Mouse (Mus musculus) midbrain, embryonic 10.5 days (tissue): ENCODE measurements around the gene Aacs. TPM values are rescaled to one million over a fixed set of nuclear protein-coding genes. Genes with fewer than 3 reads are reported as not detected.

Experiments used
- DNase-seq: peaks from one replicate; pipeline ENCODE4 v3.0.0-alpha.2; 2017; ENCODE audit warnings: low spot score
- H3K27ac ChIP-seq: fragments of 300-500 bp; sonication (generic); replicated peaks from 2 replicates; pipeline ENCODE4 v1.5.1; 2016; ENCODE audit warnings: mild to moderate bottlenecking
- H3K27me3 ChIP-seq: fragments of 300-500 bp; sonication (generic); 2 replicates; pipeline ENCODE4 v1.6.1; 2016; ENCODE audit warnings: low read depth, mild to moderate bottlenecking; ENCODE audit not compliant: poor library complexity, severe bottlenecking
- H3K36me3 ChIP-seq: fragments of 300-500 bp; sonication (generic); 2 replicates; pipeline ENCODE4 v1.6.1; 2016; ENCODE audit warnings: mild to moderate bottlenecking, moderate library complexity
- H3K4me1 ChIP-seq: fragments of 300-500 bp; sonication (generic); 2 replicates; pipeline ENCODE4 v1.6.1; 2016
- H3K4me3 ChIP-seq: fragments of 300-500 bp; sonication (generic); 2 replicates; pipeline ENCODE4 v1.5.1; 2016; ENCODE audit warnings: mild to moderate bottlenecking, moderate library complexity
- H3K9me3 ChIP-seq: fragments of 300-500 bp; sonication (generic); replicated peaks from 2 replicates; pipeline ENCODE4 v1.6.1; 2016; ENCODE audit warnings: mild to moderate bottlenecking
- WGBS: fragments of 180-500 bp; shearing (Covaris S2); methylation state at CpG from one replicate; pipeline ENCODE4 v1.1.7; 2016; 5-methylcytosine and 5-hydroxymethylcytosine counted together
- polyA plus RNA-seq: library from polyadenylated mRNA; unstranded; fragments of >200 nt; fragmentation: Nextera tagmentation; extraction: Ambion mirVana; gene quantifications from 2 replicates; pipeline ENCODE4 v1.2.1, GENCODE M21; 2016

The Aacs gene
- polyA plus RNA-seq, 1 experiment from 2014 or later = 63.9 TPM

DNA sequence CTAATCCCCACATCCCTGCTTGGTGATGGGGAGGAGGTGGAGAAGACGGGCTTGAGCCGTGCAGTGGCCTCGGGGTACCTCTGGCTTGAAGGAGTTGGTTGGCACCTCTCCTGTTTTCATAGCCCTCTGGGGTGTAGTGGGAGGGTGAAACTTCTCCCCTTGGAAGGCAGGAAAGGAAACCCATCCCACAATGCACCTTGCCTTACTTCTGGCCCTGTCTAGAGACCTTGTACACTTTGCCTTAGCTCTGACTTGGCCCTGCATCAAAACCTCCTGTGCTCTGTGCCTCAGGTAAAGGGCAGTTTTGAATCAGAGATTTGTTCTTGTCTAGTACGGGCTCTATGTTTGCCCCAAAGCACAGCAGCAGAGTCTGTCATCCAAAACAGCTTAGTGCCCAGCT, 4.9 kb upstream of the Aacs start:
- Histone ChIP-seq H3K36me3 (no peaks in the 10 kb centered on the region), H3K27me3 (no peaks in the 10 kb centered on the region; the same call in 1 of the 2 replicates), H3K27ac (0 out of 2 replicates have a peak overlapping the region, but pooled peaks have one; percentile 33), H3K4me1 (peaks cover 6% of the 10 kb centered on the region; the same call in 1 of the 2 replicates), H3K4me3 (no peak overlapping the region), H3K9me3 (no peaks in the 10 kb centered on the region)
- no peak for DNase-seq
- 88% methylated on average over 4 of the region's 4 CpGs for WGBS

DNA sequence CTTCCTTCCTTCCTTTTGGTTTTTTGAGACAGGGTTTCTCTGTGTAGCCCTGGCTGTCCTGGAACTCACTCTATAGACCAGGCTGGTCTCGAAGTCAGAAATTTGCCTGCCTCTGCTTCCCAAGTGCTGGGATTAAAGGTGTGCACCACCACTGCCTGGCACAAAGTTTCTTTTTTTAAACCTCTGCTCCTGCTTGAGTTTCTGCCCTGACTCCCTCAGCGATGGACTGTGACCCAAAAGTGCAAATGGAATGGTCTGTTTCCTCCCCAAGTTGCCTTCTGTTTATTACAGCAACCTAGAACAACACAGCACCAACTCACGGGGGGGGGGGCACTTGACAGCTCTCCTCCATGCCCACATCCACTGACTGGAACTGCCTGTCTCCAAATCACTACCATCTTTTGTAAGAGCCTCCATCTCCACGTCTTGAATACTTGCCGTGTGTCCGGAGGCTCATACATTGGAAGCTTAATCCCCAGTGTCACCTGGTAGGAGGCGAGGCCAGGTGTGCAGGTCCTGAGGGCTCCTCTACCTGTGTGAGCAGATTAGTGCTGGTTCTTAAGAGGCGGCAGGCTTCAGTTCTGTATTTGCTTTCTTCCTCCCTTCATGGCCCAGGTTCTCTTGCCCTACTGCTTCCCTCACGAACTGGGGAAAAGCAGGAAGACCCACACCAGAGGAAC, 2.7 kb upstream of the Aacs start:
- Histone ChIP-seq H3K36me3 (no peaks in the 10 kb centered on the region), H3K27ac (no peak overlapping the region), H3K4me3 (no peak overlapping the region), H3K27me3 (no peaks in the 10 kb centered on the region; the same call in 1 of the 2 replicates), H3K9me3 (no peaks in the 10 kb centered on the region), H3K4me1 (peaks cover 28% of the 10 kb centered on the region)
- DNase-seq = no peak
- 80% methylated on average over 9 of the region's 9 CpGs for WGBS

DNA sequence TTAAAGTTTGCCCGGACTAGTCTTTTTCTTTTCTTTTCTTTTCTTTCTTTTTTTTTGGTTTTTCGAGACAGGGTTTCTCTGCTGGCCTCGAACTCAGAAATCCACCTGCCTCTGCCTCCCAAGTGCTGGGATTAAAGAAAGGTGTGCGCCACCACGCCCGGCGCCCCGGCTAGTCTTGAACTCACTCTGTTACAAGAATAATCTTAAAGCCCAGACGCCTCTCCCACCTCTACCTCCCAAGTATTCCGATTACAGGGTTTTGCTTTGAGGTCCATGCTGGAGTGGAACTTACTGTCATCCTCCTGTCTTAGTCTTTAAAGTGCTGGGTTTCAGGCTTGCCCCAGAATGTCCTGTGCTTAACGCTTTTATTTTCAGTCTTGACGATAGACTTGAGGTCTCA, 584 bp upstream of the Aacs start:
- no peaks in the 10 kb centered on the region for H3K9me3 ChIP-seq
- peak overlapping the region; percentile 87 for H3K27ac ChIP-seq
- no peak for DNase-seq
- no peaks in the 10 kb centered on the region; the same call in 1 of the 2 replicates for H3K27me3 ChIP-seq
- peaks cover 14% of the 10 kb centered on the region for H3K36me3 ChIP-seq
- 58% methylated on average over 12 of the region's 12 CpGs for WGBS
- peaks cover 41% of the 10 kb centered on the region for H3K4me1 ChIP-seq
- H3K4me3 ChIP-seq = peak overlapping the region; percentile 95

DNA sequence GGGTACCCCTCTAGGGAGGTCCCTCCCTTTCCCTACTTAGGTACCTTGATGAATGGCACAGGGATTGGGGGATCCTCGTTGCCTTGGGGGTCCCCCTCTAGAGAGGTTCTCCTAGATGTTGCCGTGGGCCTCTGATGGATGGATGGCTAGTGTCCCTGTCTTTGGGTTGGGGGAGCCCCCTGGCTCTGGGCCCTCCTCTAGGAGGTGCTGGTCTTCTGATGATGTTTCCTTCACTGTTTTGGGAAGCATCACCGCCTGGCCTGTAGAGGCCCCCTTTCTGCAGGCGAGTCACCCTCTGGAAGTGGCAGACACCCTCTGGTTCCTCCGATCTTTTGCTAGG, 642 bp downstream of the Aacs start:
- Histone ChIP-seq H3K27me3 (no peaks in the 10 kb centered on the region; the same call in 1 of the 2 replicates), H3K9me3 (no peaks in the 10 kb centered on the region), H3K4me3 (peak overlapping the region; percentile 95), H3K36me3 (peaks cover 24% of the 10 kb centered on the region), H3K4me1 (peaks cover 49% of the 10 kb centered on the region), H3K27ac (peak overlapping the region; percentile 87)
- 20% methylated on average over 5 of the region's 5 CpGs for WGBS
- no peak for DNase-seq

DNA sequence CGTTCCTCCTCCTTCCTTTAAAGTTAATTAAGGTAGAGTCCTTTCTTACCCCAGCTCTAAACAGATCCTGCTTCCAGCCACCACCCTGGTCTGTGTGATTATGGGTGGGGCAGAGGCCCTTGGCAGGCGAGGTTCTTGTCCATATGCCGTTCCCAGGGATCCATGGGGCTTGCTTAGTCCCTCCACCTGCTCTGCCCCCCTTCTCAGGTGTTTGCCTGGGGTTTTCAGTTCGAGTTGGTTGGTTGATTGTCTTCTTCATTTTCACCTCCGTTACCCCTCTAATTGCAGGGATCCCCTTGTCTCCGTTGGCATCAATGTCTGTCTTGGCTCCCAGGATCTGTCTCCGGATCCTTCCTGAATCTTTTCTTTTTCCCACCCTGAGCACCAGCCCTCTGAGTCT, 1.2 kb downstream of the Aacs start:
- Histone ChIP-seq H3K4me1 (peaks cover 49% of the 10 kb centered on the region), H3K4me3 (peak overlapping the region; percentile 95), H3K36me3 (peaks cover 28% of the 10 kb centered on the region), H3K9me3 (no peaks in the 10 kb centered on the region), H3K27ac (peak overlapping the region; percentile 87), H3K27me3 (no peaks in the 10 kb centered on the region; the same call in 1 of the 2 replicates)
- 68% methylated on average over 7 of the region's 7 CpGs for WGBS
- no peak for DNase-seq

DNA sequence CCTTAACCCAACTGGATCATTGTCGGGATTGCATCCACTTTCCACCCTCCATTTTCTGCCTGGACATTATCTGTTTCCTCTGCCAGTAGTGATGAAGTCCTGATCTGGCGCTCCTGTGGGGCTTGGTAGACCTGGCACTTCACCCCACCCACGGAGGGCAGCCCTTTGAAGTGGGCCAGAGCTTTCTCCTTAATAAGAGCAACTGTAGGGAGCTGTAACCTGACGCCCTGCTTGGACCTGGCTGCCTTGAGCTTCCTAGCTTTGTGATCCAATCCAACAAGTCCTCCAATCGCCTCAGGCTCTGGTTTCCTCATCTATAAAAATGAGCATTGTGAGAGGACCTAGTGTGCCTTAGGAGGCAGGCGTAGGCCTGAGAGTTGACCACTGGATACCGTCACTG, 1.9 kb downstream of the Aacs start:
- 65% methylated on average over 7 of the region's 7 CpGs for WGBS
- Histone ChIP-seq H3K9me3 (no peaks in the 10 kb centered on the region), H3K4me1 (peaks cover 49% of the 10 kb centered on the region), H3K27ac (0 out of 2 replicates have a peak overlapping the region, but pooled peaks have one; percentile 42), H3K4me3 (peak overlapping the region; percentile 95), H3K27me3 (no peaks in the 10 kb centered on the region; the same call in 1 of the 2 replicates), H3K36me3 (peaks cover 34% of the 10 kb centered on the region)
- no peak for DNase-seq

DNA sequence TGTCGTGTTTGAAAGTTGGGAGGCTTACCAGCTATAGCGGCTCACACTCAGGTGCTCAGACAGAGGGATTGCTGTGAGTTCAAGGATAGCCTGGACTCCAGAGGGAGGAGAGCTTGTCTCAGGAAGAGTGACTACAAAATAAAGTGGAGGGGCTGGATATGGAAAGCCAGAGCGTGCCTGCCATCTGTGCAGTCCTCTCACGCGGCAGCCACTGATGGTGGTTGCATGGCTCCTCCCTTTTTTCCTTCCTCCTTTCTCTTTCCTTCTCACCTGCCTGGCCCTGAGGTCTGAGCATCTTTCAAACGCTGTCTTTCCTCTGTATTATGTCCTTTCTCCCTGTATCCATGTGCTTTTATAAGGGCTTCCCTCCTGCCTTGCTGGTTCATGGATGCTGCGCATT, 2.4 kb downstream of the Aacs start:
- H3K4me3 ChIP-seq = peak overlapping the region; percentile 95; the same call in 1 of the 2 replicates
- peaks cover 49% of the 10 kb centered on the region for H3K4me1 ChIP-seq
- H3K27ac ChIP-seq = no peak overlapping the region

DNA sequence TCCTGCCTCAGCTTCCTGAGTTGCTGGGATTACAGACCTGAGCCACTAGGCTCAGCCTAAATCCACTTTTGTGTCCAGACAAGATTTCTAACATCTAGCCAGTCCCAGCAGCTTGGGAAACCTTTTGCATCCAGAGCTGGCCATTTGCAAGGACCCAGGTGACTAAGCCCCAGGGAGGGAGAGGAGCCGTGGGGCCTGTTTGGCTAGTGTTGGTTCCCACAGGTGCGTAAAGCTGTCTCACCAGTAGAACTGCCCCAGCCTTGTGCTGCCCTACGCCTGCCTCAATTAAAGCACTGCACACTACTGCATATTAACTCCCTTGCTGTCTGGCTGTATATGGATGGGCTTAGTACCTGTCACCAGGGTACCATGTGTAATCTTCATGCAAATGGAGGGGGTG, 3.8 kb downstream of the Aacs start:
- Histone ChIP-seq H3K9me3 (no peaks in the 10 kb centered on the region), H3K4me3 (no peak overlapping the region), H3K27ac (no peak overlapping the region), H3K4me1 (peaks cover 49% of the 10 kb centered on the region), H3K36me3 (peaks cover 50% of the 10 kb centered on the region), H3K27me3 (no peaks in the 10 kb centered on the region)
- 94% methylated on average over 3 of the region's 3 CpGs for WGBS
- DNase-seq = no peak

More for the DNA sequence above, 2.4 kb downstream of the Aacs start:
- WGBS = 87% methylated on average over 7 of the region's 7 CpGs
- no peak for DNase-seq
- H3K27me3 ChIP-seq = no peaks in the 10 kb centered on the region; the same call in 1 of the 2 replicates
- peaks cover 39% of the 10 kb centered on the region for H3K36me3 ChIP-seq
- H3K9me3 ChIP-seq = no peaks in the 10 kb centered on the region

DNA sequence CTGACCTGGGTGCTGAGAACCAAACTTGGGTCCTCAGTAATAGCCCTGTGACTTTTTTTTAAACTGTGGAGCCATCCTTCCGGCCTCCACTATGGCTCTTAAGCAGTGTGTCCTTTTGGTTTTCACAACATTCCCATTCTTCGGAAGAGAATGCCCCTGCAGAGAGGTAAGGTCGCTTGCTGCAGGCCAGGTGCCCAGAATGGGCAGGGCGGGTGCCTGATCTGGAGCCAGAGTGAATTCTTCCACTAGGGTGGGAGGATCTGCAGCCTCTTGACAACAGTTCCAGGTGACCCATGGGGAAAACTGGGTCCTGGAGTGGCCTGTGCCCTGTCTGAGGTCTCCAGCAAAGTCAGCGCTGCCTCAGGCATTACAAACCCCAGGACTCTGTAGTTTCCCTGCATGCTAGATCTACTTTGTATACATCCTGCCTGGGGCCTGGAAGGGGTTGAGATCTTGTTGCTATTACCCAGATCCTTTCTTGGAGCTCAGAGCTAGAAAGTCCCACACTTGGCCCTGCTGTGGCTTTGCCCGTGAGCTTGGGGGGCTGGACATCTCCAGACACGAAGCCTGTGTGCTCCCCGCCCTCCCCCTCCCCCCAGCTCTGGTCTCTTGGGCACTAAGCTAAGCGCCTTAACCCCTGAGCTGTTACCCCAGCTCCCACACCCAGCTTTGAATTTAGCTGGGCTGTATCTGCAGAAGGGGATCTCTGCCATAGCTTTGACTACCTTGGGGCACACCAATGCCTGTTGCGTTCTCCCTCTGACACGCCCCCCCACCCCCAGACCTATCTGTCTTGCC, 5.0 kb downstream of the Aacs start:
- DNase-seq = no peak
- WGBS = 80% methylated on average over 11 of the region's 11 CpGs
- no peak overlapping the region for H3K27ac ChIP-seq
- peaks cover 43% of the 10 kb centered on the region for H3K4me1 ChIP-seq
- H3K27me3 ChIP-seq = no peaks in the 10 kb centered on the region
- no peak overlapping the region for H3K4me3 ChIP-seq
- H3K36me3 ChIP-seq = peaks cover 63% of the 10 kb centered on the region
- no peaks in the 10 kb centered on the region for H3K9me3 ChIP-seq

DNA sequence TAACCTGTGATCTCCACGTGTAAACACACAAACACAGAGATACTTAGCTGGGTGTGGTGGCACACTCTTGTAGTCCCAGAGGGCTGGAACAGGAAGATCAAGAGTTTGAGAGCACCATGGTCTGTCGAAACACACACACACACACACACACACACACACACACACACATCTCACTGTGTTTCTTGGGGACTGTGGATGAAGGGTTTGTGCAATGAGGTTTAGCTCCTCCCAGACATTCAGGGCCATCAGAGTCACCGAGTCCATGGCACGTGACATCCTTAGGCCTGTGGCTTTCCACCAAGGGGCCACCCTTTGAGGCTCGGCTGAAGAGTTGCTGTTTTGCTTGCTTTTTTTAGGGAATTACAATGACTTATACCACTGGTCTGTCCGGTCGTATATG, 6.9 kb downstream of the Aacs start:
- Histone ChIP-seq H3K9me3 (no peaks in the 10 kb centered on the region), H3K36me3 (peaks cover 78% of the 10 kb centered on the region), H3K4me3 (no peak overlapping the region), H3K27me3 (no peaks in the 10 kb centered on the region), H3K27ac (no peak overlapping the region), H3K4me1 (peaks cover 34% of the 10 kb centered on the region)
- DNase-seq = no peak
- WGBS = 88% methylated on average over 7 of the region's 7 CpGs

DNA sequence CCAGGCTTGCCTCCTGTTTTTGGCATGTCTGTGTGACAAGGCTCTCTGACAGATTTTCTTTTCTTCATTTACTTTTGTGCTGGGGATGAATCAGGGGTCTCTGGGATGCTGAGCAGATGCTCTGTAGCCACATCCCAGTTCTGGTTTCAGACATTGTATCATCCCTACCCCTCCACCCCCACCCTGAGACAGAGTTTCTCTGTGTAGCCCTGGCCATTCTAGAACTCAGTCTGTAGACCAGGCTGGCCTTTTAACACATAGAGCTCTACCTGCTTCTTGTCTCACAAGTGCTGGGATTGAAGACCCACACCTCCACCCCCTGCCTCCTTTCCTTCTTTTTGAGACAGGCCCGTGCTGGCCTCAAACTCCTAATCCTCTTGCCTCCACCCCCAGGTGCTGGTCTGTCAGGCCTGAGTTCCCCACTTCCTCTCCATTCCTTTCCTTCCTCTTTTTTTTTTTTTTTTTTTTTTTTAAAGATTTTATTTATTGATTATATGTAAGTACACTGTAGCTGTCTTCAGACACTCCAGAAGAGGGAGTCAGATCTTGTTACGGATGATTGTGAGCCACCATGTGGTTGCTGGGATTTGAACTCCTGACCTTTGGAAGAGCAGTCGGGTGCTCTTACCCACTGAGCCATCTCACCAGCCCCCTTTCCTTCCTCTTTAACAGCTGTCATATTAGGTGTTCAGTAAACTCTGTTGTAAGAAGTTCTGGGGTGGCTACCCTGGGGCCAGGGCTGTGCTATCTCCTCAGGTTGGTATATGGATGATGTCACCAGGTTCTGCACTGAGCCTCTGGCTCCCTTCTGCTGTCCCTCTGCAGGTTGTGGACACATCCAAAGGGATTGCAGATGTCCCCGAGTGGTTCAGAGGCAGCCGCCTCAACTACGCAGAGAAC, 8.3 kb downstream of the Aacs start:
- no peaks in the 10 kb centered on the region for H3K9me3 ChIP-seq
- peaks cover 76% of the 10 kb centered on the region for H3K36me3 ChIP-seq
- H3K27ac ChIP-seq = no peak overlapping the region
- no peak overlapping the region for H3K4me3 ChIP-seq
- no peak for DNase-seq
- H3K4me1 ChIP-seq = peaks cover 32% of the 10 kb centered on the region
- no peaks in the 10 kb centered on the region for H3K27me3 ChIP-seq
- 86% methylated on average over 6 of the region's 6 CpGs for WGBS

DNA sequence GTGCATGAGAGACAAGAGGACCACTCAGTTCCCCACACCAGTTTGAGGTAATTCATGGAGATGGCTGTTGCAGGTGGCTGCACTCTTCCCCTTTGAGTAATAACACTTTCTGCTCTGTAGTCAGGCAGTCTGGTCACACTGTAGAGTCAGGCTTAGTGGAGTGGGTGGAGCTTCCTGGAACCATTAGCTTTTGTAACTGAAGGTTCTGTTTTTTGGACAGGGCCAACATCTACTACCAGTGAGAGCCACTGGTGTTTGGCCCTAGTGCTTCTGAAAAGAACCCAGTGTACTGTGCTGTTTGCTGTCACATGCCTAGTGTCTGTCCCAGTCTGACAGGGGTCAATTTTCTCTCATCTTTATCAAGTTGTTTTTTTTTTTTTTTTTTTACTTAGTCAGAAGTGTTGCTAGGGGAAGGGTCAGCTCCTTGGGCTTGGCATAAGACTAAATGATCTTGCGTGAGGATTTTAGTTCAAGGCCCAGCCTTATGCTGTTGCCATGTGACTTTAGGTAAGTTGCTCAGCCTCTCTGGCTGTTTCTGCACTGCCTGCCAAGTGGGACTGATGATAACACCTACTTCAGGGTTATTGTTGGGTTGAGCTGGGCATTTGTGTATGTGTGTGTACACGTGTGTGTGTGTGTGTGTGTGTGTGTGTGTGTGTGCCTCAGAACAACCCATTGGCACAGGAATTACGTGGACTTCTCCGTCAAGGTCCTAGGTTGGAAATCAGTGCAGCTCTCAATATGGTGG, 9.6 kb downstream of the Aacs start:
- Histone ChIP-seq H3K27ac (no peak overlapping the region), H3K4me3 (no peak overlapping the region), H3K4me1 (peaks cover 27% of the 10 kb centered on the region), H3K27me3 (no peaks in the 10 kb centered on the region), H3K36me3 (peaks cover 79% of the 10 kb centered on the region), H3K9me3 (no peaks in the 10 kb centered on the region)
- no peak for DNase-seq
- 98% methylated on average over 4 of the region's 4 CpGs for WGBS
